Mouse (Mus musculus) embryo, embryonic 10.5 days (tissue): ENCODE measurements around the gene Znhit1.

Source experiments
- DNase-seq: peaks from one replicate; pipeline ENCODE4 v3.0.0-alpha.2; 2015; ENCODE audit warnings: low spot score

Znhit1 gene

GRCm38 (mm10) chr5:136987934-136988271, at the start of gene Znhit1:
TSS of gene Znhit1 (minus strand) at chr5:136988021.
- DNase-seq = peak; percentile 34

- no peak for DNase-seq
These were observed 48.4 kb upstream of the Znhit1 start for GRCm38 (mm10) chr5:137036211-137036610.

GRCm38 (mm10) chr5:137032641-137033074, 44.8 kb upstream of the Znhit1 start:
- peak; percentile 90 for DNase-seq

GRCm38 (mm10) chr5:137032033-137032421, 44.2 kb upstream of the Znhit1 start:
- DNase-seq = peak; percentile 35

GRCm38 (mm10) chr5:137031076-137032032, 43.5 kb upstream of the Znhit1 start:
- DNase-seq = peak; percentile 35

GRCm38 (mm10) chr5:137030416-137030810, 42.6 kb upstream of the Znhit1 start:
- no peak for DNase-seq

GRCm38 (mm10) chr5:137029643-137030415, 42.0 kb upstream of the Znhit1 start:
- peak; percentile 99 for DNase-seq

- no peak for DNase-seq
These were observed 41.4 kb upstream of the Znhit1 start for GRCm38 (mm10) chr5:137029273-137029585.

GRCm38 (mm10) chr5:137028561-137029272, 40.9 kb upstream of the Znhit1 start:
- no peak for DNase-seq

- DNase-seq = no peak
These were observed 38.3 kb upstream of the Znhit1 start, which contains the start of gene Vgf for GRCm38 (mm10) chr5:137026092-137026491. TSS of gene Vgf (plus strand) at chr5:137026392.

- DNase-seq = peak; percentile 81
These were observed 37.3 kb upstream of the Znhit1 start for GRCm38 (mm10) chr5:137025132-137025531.

GRCm38 (mm10) chr5:137024318-137024717, 36.5 kb upstream of the Znhit1 start:
- DNase-seq = no peak

GRCm38 (mm10) chr5:137015913-137016312, 28.1 kb upstream of the Znhit1 start:
- DNase-seq = no peak

- no peak for DNase-seq
These were observed 24.7 kb upstream of the Znhit1 start for GRCm38 (mm10) chr5:137012401-137012950.

GRCm38 (mm10) chr5:137009988-137010387, 22.2 kb upstream of the Znhit1 start:
- DNase-seq = peak; percentile 80

GRCm38 (mm10) chr5:137007276-137007675, 19.5 kb upstream of the Znhit1 start:
- no peak for DNase-seq

- DNase-seq = peak; percentile 39
These were observed 12.8 kb upstream of the Znhit1 start for GRCm38 (mm10) chr5:137000612-137001011.

GRCm38 (mm10) chr5:136999449-136999848, 11.6 kb upstream of the Znhit1 start:
- DNase-seq = no peak

- no peak for DNase-seq
These were observed 2.0 kb upstream of the Znhit1 start for GRCm38 (mm10) chr5:136989801-136990200.

- DNase-seq = no peak
These were observed 599 bp upstream of the Znhit1 start for GRCm38 (mm10) chr5:136988420-136988819.

- DNase-seq = peak; percentile 80
These were observed 485 bp downstream of the Znhit1 start for GRCm38 (mm10) chr5:136987138-136987933.
